Comparison of ENCODE assay signal across 9 mouse cellular contexts in genomic region chr14:30671986-30672312, GRCm38 (mm10). TPM values are rescaled to one million over a fixed set of nuclear protein-coding genes. Genes with fewer than 3 reads are reported as not detected.
DNase-seq lines count a peak whose midpoint lies in the region; ATAC-seq and TF ChIP-seq lines count a peak whose summit lies in the region.
"Had no signal": no experiment of that assay in that cellular context is flagged by ENCODE, and none has a peak within 500 bp of the region (broad histone marks: within the 10 kb centered on the region; RNA-seq: fewer than 3 reads in every experiment).

No protein-coding gene starts in this region.

- TF ChIP-seq POLR2A in lung, adult 2 months (IDR thresholded peaks at IDR 0.05; ENCODE audit: borderline replicate concordance, extremely low read depth, low read depth, low read length), result no peak
- no peak for TF ChIP-seq POLR2A in olfactory bulb, adult 2 months (IDR thresholded peaks at IDR 0.05; ENCODE audit: insufficient read depth, low read depth, low read length)

- peak; percentile 91 for ATAC-seq in forebrain, embryonic 15.5 days (replicated peaks)

- no peaks in the 10 kb centered on the region for H3K4me1 ChIP-seq in forebrain, embryonic 15.5 days
- no peaks in the 10 kb centered on the region for H3K4me1 ChIP-seq in lung, adult 2 months (ENCODE audit: control insufficient read depth, insufficient read depth, low read length)
- H3K4me1 ChIP-seq in olfactory bulb, adult 2 months (ENCODE audit: control insufficient read depth, insufficient read depth, low read length), result peaks cover 8% of the 10 kb centered on the region

- H3K36me3 ChIP-seq in forebrain, embryonic 15.5 days, result peaks cover 20% of the 10 kb centered on the region

- H3K4me3 ChIP-seq in forebrain, embryonic 15.5 days, result no peak overlapping the region
- no peak overlapping the region for H3K4me3 ChIP-seq in lung, adult 2 months (replicated peaks; ENCODE audit: extremely low read depth, low read depth, low read length)
- H3K4me3 ChIP-seq in olfactory bulb, adult 2 months (ENCODE audit: insufficient read depth, low read depth, low read length), result no peak overlapping the region

- TF ChIP-seq CTCF in lung, adult 2 months (IDR thresholded peaks at IDR 0.05; ENCODE audit: insufficient read depth, low read length), result peak; percentile 90
- TF ChIP-seq CTCF in olfactory bulb, adult 2 months (IDR thresholded peaks at IDR 0.05; ENCODE audit: insufficient read depth, low read depth, low read length), result peak; percentile 43; the same call in 1 of the 2 replicates

- H3K4me2 ChIP-seq in forebrain, embryonic 15.5 days (replicated peaks), result no peak overlapping the region

- 13% methylated on average over 3 of the region's 3 CpGs for WGBS in forebrain, embryonic 15.5 days
- WGBS in lung, adult 2 months, result 3% methylated on average over 3 of the region's 3 CpGs
- WGBS in olfactory bulb, adult 2 months, result 3% methylated on average over 3 of the region's 3 CpGs

- peak; percentile 83 for DNase-seq in ES-CJ7 (ENCODE audit: low read depth, low spot score)
- DNase-seq in cerebellum, adult 11 months, result peak; percentile 70
- DNase-seq in heart, postnatal 36 days, result peak; percentile 88 to 93
- DNase-seq in layer of hippocampus, adult 18-20 months (ENCODE audit: low spot score in 2 of 2), result peak; percentile 82 to 95
- peak; percentile 83 for DNase-seq in lung, adult 2 months
- peak; percentile 56 to 62 for DNase-seq in thymus, adult 18-20 months

- no peaks in the 10 kb centered on the region for H3K9me3 ChIP-seq in forebrain, embryonic 15.5 days
- H3K9me3 ChIP-seq: megakaryocyte, embryonic 14.5 days had no signal

- intact Hi-C loops in heart, postnatal 36 days (cut with DNase I), result loop anchor here (1.0 to 10.0 kb wide), 2 partner anchors 81 to 537 kb away; no protein-coding TSS in a partner anchor

- no peak overlapping the region for H3K9ac ChIP-seq in forebrain, embryonic 15.5 days (replicated peaks)

- no peaks in the 10 kb centered on the region for H3K27me3 ChIP-seq in forebrain, embryonic 15.5 days
- H3K27me3 ChIP-seq: megakaryocyte, embryonic 14.5 days had no signal

- no peak overlapping the region; the same call in 1 of the 2 replicates for H3K27ac ChIP-seq in forebrain, embryonic 15.5 days (replicated peaks)
- 0 out of 2 replicates have a peak overlapping the region, but pooled peaks have one; percentile 14 for H3K27ac ChIP-seq in olfactory bulb, adult 2 months (ENCODE audit: insufficient read depth, low read depth, low read length)

RNA-seq across cellular contexts. Expression of gene Rft1, which starts 17.8 kb away (rescaled TPM):
- polyA plus RNA-seq in forebrain, embryonic 15.5 days (2015; fragmentation: Nextera tagmentation; extraction: Ambion mirVana), result 8.0 and 9.9 TPM in 2 replicates
- total RNA-seq in heart, postnatal 36 days (2021), result 1 to 10 TPM; 6.8 to 7.4 TPM
- 10 to 100 TPM; 10.9 TPM for total RNA-seq in layer of hippocampus, adult 18-20 months (2021)
- polyA plus RNA-seq in lung, adult 2 months (2012; rRNA removed), result 10.1 and 18.7 TPM in 2 replicates
- polyA plus RNA-seq in olfactory bulb, adult 2 months (2012; ENCODE audit: insufficient read depth, insufficient read length, low replicate concordance, missing spikeins), result not detected in 2 replicates

RNA-seq across cellular contexts. Expression of gene Sfmbt1, which starts 42.7 kb away (rescaled TPM):
- polyA plus RNA-seq in forebrain, embryonic 15.5 days (2015; fragmentation: Nextera tagmentation; extraction: Ambion mirVana), result 21.0 and 23.2 TPM in 2 replicates
- total RNA-seq in heart, postnatal 36 days (2021), result 10 to 100 TPM; 11.1 to 13.4 TPM
- total RNA-seq in layer of hippocampus, adult 18-20 months (2021), result 10 to 100 TPM; 36.4 to 36.5 TPM
- polyA plus RNA-seq in lung, adult 2 months (2012; rRNA removed), result 0.93 and 1.8 TPM in 2 replicates
- polyA plus RNA-seq in olfactory bulb, adult 2 months (2012; ENCODE audit: insufficient read depth, insufficient read length, low replicate concordance, missing spikeins), result not detected in 2 replicates

RNA-seq across cellular contexts. Expression of gene Prkcd, which starts 45.9 kb away (rescaled TPM):
- 32.1 and 32.3 TPM in 2 replicates for polyA plus RNA-seq in forebrain, embryonic 15.5 days (2015; fragmentation: Nextera tagmentation; extraction: Ambion mirVana)
- total RNA-seq in heart, postnatal 36 days (2021), result 10 to 100 TPM; 10.5 to 14.3 TPM
- 10 to 100 TPM; 31.5 to 38.1 TPM for total RNA-seq in layer of hippocampus, adult 18-20 months (2021)
- polyA plus RNA-seq in lung, adult 2 months (2012; rRNA removed), result 111 and 134 TPM in 2 replicates
- 164 TPM in 1 of 2 replicates, not detected in the other for polyA plus RNA-seq in olfactory bulb, adult 2 months (2012; ENCODE audit: insufficient read depth, insufficient read length, low replicate concordance, missing spikeins)
